Mouse (Mus musculus) lung, postnatal 0 days (tissue): ENCODE measurements at regions not wholly inside any gene's neighbourhood (a gene's known extent, or its start where the extent isn't known, plus 50 kb on each side); places are given as distances from the start of the nearest gene placed in this dataset.

ENCODE experiments used
- CTCF ChIP-seq: IDR thresholded peaks from 2 replicates; pipeline ENCODE4 v1.5.1; 2016; ENCODE audit warnings: antibody characterized with exemption, mild to moderate bottlenecking
- EP300 ChIP-seq: IDR thresholded peaks from 2 replicates; pipeline ENCODE4 v1.6.1; 2016; ENCODE audit warnings: antibody characterized with exemption, mild to moderate bottlenecking, control low read depth

DNA sequence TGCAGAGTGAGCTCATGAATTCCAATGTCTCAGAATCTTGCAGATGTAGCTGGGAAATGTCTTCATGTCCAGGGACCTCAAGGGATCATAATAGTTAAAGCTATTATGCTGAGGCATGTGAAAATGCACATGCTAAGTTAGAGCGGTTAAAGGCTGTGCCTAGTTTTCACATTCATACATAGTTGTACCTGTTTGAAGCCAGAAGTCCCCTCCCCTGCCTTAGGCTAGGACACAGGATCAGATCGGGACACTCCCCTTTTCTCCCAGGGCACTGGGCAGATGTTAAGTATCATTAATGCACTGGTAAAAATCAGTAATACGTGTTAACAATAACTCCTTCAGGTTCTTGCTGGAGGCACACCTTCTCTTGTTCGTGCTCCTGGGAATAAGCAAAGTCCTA lies 51.6 kb upstream of the Tmem14a start:
- TF ChIP-seq CTCF, result no peak
- no peak for TF ChIP-seq EP300
